Mouse (Mus musculus): Measurements from ENCODE around the gene Zfp563.

Gene Zfp563

DNA sequence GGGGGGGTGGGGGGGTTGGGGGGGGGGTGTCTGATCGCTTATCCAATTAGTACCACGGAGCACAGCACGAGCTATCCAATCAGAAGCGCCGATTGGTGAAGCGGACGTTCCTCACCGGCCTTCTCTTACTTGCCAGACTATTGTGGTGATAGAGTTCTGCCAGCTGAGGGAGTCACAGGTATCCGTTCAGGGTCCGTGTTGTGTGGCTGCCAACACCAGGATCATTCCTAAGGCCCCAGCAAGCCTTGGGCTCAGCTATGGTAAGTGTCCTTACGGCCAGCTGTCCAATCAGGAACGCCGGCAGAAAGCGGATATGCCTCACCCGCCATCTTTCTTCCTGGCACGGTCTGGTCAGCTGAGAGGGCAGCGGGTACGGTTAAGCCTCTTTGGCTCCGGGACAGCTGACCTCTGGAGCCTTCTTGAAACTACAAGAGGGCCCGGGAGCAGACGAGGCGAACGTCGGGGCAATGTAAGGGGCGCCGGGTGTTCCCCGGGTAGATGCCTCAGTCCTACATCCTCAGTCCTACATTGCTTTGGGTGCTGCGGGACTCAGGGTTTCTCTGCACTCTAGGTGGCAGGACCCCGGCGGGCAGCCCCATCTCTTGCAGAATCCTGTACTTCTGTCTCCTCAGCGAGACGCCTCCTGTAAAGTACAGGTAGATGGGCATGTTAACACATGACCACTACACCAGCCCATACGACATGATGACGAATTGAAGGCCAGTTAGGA is at the start of gene Zfp563:
Gene Zfp563, plus strand, starts transcription at position 91 of the 730 bp plus-strand sequence.
- ChIA-PET POLR2A (interaction anchor here in 3 of 4 experiments (0.5 to 1.6 kb wide), 21 partner anchors 8 to 889 kb away, joined by 3 to 8 read pairs (median 3); partner anchors contain the start of genes Zfp952 (in 2 of the 3), Ndufa7 (in 1 of the 3), Rab11b (in 1 of the 3) and Rps18 (in 1 of the 3)), CTCF (interaction anchor here in 2 of 4 experiments (0.5 to 0.7 kb wide), 2 partner anchors 13 to 56 kb away, joined by 3 to 4 read pairs; partner anchors contain the start of gene Zfp763 (in 1 of the 2))

GRCm38 (mm10) chr17:33058791-33059190 is 30.3 kb upstream of the Zfp563 start:
- ChIA-PET POLR2A (no interaction called here), CTCF (interaction anchor here in 1 of 4 experiments (0.6 kb wide), 1 partner anchor 724 kb away, joined by 4 read pairs; no protein-coding TSS in a partner anchor)

- ChIA-PET POLR2A (interaction anchor here in 3 of 4 experiments (1.0 to 1.8 kb wide), 6 partner anchors 26 to 76 kb away, joined by 3 to 9 read pairs (median 6); partner anchors contain the start of genes Zfp763 (in 2 of the 3), Morc2b (in 1 of the 3) and Zfp563 (in 1 of the 3)), CTCF (interaction anchor here in 3 of 4 experiments (0.6 to 0.8 kb wide), 3 partner anchors 70 to 790 kb away, joined by 3 to 5 read pairs (median 3); partner anchors contain the start of gene Zfp952 (in 1 of the 3))
Measured at GRCm38 (mm10) chr17:33063001-33063400, 26.1 kb upstream of the Zfp563 start.

- POLR2A ChIA-PET, result no interaction called here
- CTCF ChIA-PET, result no interaction called here
Measured at GRCm38 (mm10) chr17:33067958-33068357, 21.2 kb upstream of the Zfp563 start, which contains the start of gene 4921501E09Rik. TSS of gene 4921501E09Rik (minus strand) at chr17:33068058.

DNA sequence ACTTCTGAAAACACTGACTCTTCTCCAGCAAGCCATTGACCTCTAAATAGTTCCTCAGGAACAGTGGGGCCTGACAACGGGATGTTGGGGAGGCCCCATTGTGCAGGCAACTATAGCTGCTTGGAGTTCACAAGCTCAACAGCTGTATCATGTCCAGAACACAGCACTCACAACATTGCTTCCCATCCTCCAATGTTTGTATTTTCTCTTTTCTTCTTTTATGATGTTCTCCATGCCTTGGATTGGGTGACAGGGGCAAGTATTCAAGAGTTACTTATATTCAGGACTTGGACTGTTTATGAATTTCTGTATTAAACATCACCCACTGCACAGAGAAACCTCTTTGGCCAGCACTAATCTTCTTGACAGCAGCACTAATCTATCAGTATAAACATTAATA is 2.5 kb downstream of the Zfp563 start:
- ChIA-PET CTCF (interaction anchor here in 2 of 4 experiments (0.6 to 0.7 kb wide), 2 partner anchors 36 to 458 kb away, joined by 3 to 4 read pairs; no protein-coding TSS in a partner anchor), POLR2A (interaction anchor here in 2 of 4 experiments (0.5 to 1.6 kb wide), 9 partner anchors 8 to 99 kb away, joined by 3 to 4 read pairs (median 3); partner anchors contain the start of genes Zfp763 (in 1 of the 2) and Zfp952 (in 1 of the 2))

GRCm38 (mm10) chr17:33092391-33093193 is 3.5 kb downstream of the Zfp563 start:
- ChIA-PET POLR2A (interaction anchor here in 3 of 4 experiments (0.6 to 1.6 kb wide), 13 partner anchors 7 to 100 kb away, joined by 3 to 5 read pairs (median 3); partner anchors contain the start of genes Zfp763 (in 2 of the 3) and Zfp952 (in 1 of the 3)), CTCF (interaction anchor here in 1 of 4 experiments (0.6 kb wide), 1 partner anchor 457 kb away, joined by 3 read pairs; no protein-coding TSS in a partner anchor)

- ChIA-PET CTCF (no interaction called here), POLR2A (interaction anchor here in 1 of 4 experiments (1.5 kb wide), 1 partner anchor 9 kb away, joined by 3 read pairs; the partner anchor contains the start of gene Zfp563)
Measured at GRCm38 (mm10) chr17:33097396-33097795, 8.3 kb downstream of the Zfp563 start.

DNA sequence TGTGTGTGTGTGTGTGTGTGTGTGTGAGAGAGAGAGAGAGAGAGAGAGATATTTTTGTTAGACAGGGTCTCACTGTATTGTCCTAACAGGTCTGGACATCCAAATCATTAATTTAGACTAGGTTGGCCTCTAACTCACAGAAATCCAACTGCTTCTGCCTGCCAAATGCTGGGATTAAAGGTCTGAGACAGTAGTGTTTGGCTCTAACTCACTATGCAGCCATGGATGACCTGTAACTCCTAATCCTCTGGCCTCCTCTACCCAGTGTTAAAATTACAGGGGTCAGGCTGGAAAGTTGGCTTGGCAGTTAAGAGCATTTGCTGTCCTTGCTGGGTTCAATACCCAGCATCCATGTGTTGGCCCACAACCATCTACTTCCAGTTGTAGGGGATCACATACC is 35.4 kb downstream of the Zfp563 start:
- ChIA-PET CTCF (no interaction called here), POLR2A (no interaction called here)

DNA sequence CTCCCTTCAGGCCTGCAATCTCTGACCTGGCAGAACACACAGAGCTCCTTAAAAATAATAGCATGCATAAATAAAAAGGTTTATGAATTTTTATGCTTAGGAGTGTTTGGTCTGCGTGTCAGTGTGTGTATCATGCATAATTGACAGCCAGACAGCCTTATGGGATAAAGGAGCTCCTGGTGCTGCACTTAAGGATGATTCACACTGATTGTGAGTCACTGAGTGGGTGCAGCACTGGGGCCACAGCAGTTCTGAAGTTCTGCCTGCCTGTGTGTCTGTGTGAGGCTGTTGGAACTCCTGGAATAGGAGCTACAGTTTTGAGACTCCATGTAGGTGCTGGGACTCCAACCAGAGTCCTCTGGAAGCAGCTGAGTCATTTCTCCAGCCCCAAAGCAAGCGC is 37.1 kb downstream of the Zfp563 start:
- ChIA-PET CTCF (no interaction called here), POLR2A (interaction anchor here in 1 of 4 experiments (0.7 kb wide), 1 partner anchor 108 kb away, joined by 3 read pairs; no protein-coding TSS in a partner anchor)

- ChIA-PET CTCF (interaction anchor here in 1 of 4 experiments (0.6 kb wide), 1 partner anchor 300 kb away, joined by 4 read pairs; no protein-coding TSS in a partner anchor), POLR2A (interaction anchor here in 3 of 4 experiments (0.6 to 1.5 kb wide), 13 partner anchors 18 to 685 kb away, joined by 3 to 5 read pairs (median 3); partner anchors contain the start of genes Cyp4f13 (in 1 of the 3) and Rab11b (in 1 of the 3))
Measured at GRCm38 (mm10) chr17:33139261-33139820, 50.2 kb downstream of the Zfp563 start, which contains the start of gene Morc2b. TSS of gene Morc2b (minus strand) at chr17:33139683.

Measured in embryonic stem cell, embryonic (primary cell).